Mouse (Mus musculus) MEL (cell line): ENCODE results near the gene Phgdh. TPM values are rescaled to one million over a fixed set of nuclear protein-coding genes. Genes with fewer than 3 reads are reported as not detected.

Experiments
- DNase-seq: peaks from one replicate; pipeline ENCODE4 v3.0.0; 2011; ENCODE audit warnings: low read depth, low spot score
- H3K27ac ChIP-seq: 2 replicates; pipeline ENCODE4 v1.5.1; 2012; ENCODE audit warnings: low read depth, mild to moderate bottlenecking, control low read depth, low read length, moderate library complexity; ENCODE audit not compliant: control insufficient read depth
- H3K27me3 ChIP-seq, 2 experiments: fragments of 150-350 bp in 1 of 2; sonication (generic) in 1 of 2; 2 replicates each; pipeline ENCODE4 v1.6.1; 2012; ENCODE audit warnings: low read length in 2 of 2, mild to moderate bottlenecking in 2 of 2, improper control_type of control experiment in 1 of 2, moderate library complexity in 1 of 2; ENCODE audit not compliant: insufficient read depth in 2 of 2, control insufficient read depth in 1 of 2
- H3K36me3 ChIP-seq, 2 experiments: 2 replicates each; pipeline ENCODE4 v1.6.1; 2012 to 2014; ENCODE audit warnings: low read length in 2 of 2, improper control_type of control experiment in 1 of 2, inconsistent platforms in 1 of 2, mild to moderate bottlenecking in 1 of 2; ENCODE audit not compliant: insufficient read depth in 2 of 2, control insufficient read depth in 1 of 2
- H3K4me1 ChIP-seq, 2 experiments: fragments of 150-350 bp in 1 of 2; sonication (generic) in 1 of 2; 2 replicates each; pipeline ENCODE4 v1.6.1; 2012; ENCODE audit warnings: low read length in 2 of 2, improper control_type of control experiment in 1 of 2, mild to moderate bottlenecking in 1 of 2; ENCODE audit not compliant: insufficient read depth in 2 of 2, control insufficient read depth in 1 of 2
- H3K4me3 ChIP-seq, 2 experiments: fragments of 150-350 bp in 1 of 2; sonication (generic) in 1 of 2; 2 replicates each; pipeline ENCODE4 v1.5.1; 2012; ENCODE audit warnings: low read depth in 2 of 2, low read length in 2 of 2, mild to moderate bottlenecking in 2 of 2, moderate library complexity in 2 of 2, control low read depth in 1 of 2, improper control_type of control experiment in 1 of 2; ENCODE audit not compliant: control insufficient read depth in 1 of 2, insufficient read depth in 1 of 2
- H3K79me2 ChIP-seq: 2 replicates; pipeline ENCODE4 v1.6.1; 2012; ENCODE audit warnings: mild to moderate bottlenecking, low read length, moderate library complexity; ENCODE audit not compliant: control insufficient read depth, poor library complexity, insufficient read depth
- H3K9ac ChIP-seq: 2 replicates; pipeline ENCODE4 v1.6.1; 2012; ENCODE audit warnings: low read depth, mild to moderate bottlenecking, control low read depth, low read length, moderate library complexity; ENCODE audit not compliant: control insufficient read depth, poor library complexity, severe bottlenecking
- H3K9me3 ChIP-seq: fragments of 150-350 bp; sonication (generic); replicated peaks from 2 replicates; pipeline ENCODE4 v1.6.1; 2012; ENCODE audit warnings: mild to moderate bottlenecking, low read length, improper control_type of control experiment, moderate library complexity; ENCODE audit not compliant: insufficient read depth
- CTCF ChIP-seq, 3 experiments: IDR thresholded peaks in 2 of 3; conservative IDR thresholded peaks in 1 of 3; 2 replicates each; pipeline ENCODE4 v1.5.1; 2011 to 2012; ENCODE audit warnings: low read length in 3 of 3, low read depth in 2 of 3, mild to moderate bottlenecking in 2 of 3, improper control_type of control experiment in 1 of 3, inconsistent platforms in 1 of 3, mixed read lengths in 1 of 3, moderate library complexity in 1 of 3; ENCODE audit not compliant: control insufficient read depth in 1 of 3, insufficient read depth in 1 of 3, poor library complexity in 1 of 3, severe bottlenecking in 1 of 3
- EP300 ChIP-seq, 2 experiments: IDR thresholded peaks; 2 replicates each; pipeline ENCODE4 v1.6.1; 2011; ENCODE audit warnings: improper control_type of control experiment in 2 of 2, low read length in 2 of 2, low read depth in 1 of 2, mild to moderate bottlenecking in 1 of 2
- ETS1 ChIP-seq: IDR thresholded peaks from 2 replicates; pipeline ENCODE4 v1.6.1; 2012; ENCODE audit warnings: low read depth, mild to moderate bottlenecking, inconsistent platforms, low read length, improper control_type of control experiment, moderate library complexity
- GATA1 ChIP-seq: IDR thresholded peaks from 2 replicates; pipeline ENCODE4 v1.6.1; 2011; ENCODE audit warnings: low read depth, low read length, improper control_type of control experiment
- MYC ChIP-seq: IDR thresholded peaks from 2 replicates; pipeline ENCODE4 v1.6.1; 2011; ENCODE audit warnings: low read depth, mild to moderate bottlenecking, low read length, improper control_type of control experiment, moderate library complexity
- NELFE ChIP-seq: IDR thresholded peaks from 2 replicates; pipeline ENCODE4 v1.6.1; 2011; ENCODE audit warnings: low read depth, low read length, improper control_type of control experiment
- RCOR1 ChIP-seq: IDR thresholded peaks from 2 replicates; pipeline ENCODE4 v1.6.1; 2012; ENCODE audit warnings: low read depth, mild to moderate bottlenecking, inconsistent platforms, low read length, improper control_type of control experiment
- SMC3 ChIP-seq: IDR thresholded peaks from 2 replicates; pipeline ENCODE4 v1.6.1; 2011; ENCODE audit warnings: low read depth, low read length, improper control_type of control experiment
- UBTF ChIP-seq: IDR thresholded peaks from 2 replicates; pipeline ENCODE4 v1.6.1; 2012; ENCODE audit warnings: low read depth, mild to moderate bottlenecking, inconsistent platforms, low read length, improper control_type of control experiment, moderate library complexity, borderline replicate concordance; ENCODE audit not compliant: insufficient read depth
- USF1 ChIP-seq: IDR thresholded peaks from 2 replicates; pipeline ENCODE4 v1.6.1; 2014; ENCODE audit warnings: low read depth, mild to moderate bottlenecking, inconsistent platforms, low read length, improper control_type of control experiment, moderate library complexity
- ZC3H11A ChIP-seq: IDR thresholded peaks from 2 replicates; pipeline ENCODE4 v1.6.1; 2012; ENCODE audit warnings: low read depth, mild to moderate bottlenecking, inconsistent platforms, low read length, improper control_type of control experiment
- ZNF384 ChIP-seq: IDR thresholded peaks from 2 replicates; pipeline ENCODE4 v1.6.1; 2012; ENCODE audit warnings: low read depth, mild to moderate bottlenecking, inconsistent platforms, low read length, improper control_type of control experiment
- polyA plus RNA-seq, 2 experiments: library from polyadenylated mRNA; stranded (reverse) in 1 of 2; unstranded in 1 of 2; fragments of >175 nt in 1 of 2; fragments of >200 nt in 1 of 2; gene quantifications; 2 replicates each; pipeline versions ENCODE4 v1.2.1 to v1.2.4; 2012; ENCODE audit warnings: low replicate concordance in 2 of 2, low read depth in 1 of 2; ENCODE audit not compliant: insufficient read length in 2 of 2, insufficient read depth in 1 of 2, missing spikeins in 1 of 2
- total RNA-seq: library from RNA; depleted of rRNA; stranded (reverse); fragments of 300-350 nt; gene quantifications from 2 replicates; pipeline ENCODE4 v1.2.3, GENCODE M21; 2012

Gene Phgdh
- total and polyA plus RNA-seq, 3 experiments = 247 to 303 TPM; not detected in 1

DNA sequence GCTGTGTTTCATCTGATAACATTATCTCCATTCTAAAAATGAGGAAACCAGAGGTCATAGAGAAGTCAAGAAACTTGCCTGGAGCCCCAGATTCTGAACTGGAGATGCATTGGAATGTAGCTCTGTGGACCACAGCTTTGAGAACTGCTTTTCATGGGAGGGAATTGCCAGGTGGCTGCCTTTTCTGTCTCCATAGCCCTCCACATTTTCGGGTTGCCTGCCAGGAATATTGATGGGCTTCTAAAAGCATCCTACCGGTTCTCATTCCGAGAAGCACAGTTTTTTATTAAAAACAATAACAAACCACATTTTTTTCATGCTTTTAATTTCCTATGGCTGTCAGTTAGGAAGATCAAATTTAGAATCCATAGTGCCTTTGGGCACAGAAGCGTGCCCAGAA, 47.3 kb upstream of the Phgdh start:
- Histone ChIP-seq H3K36me3 (no peaks in the 10 kb centered on the region), H3K9me3 (no peaks in the 10 kb centered on the region), H3K4me1 (peaks cover 0 to 3% of the 10 kb centered on the region in 2 experiments; a peak in 2 of 4 replicates), H3K79me2 (no peaks in the 10 kb centered on the region), H3K27me3 (peaks cover 0 to 7% of the 10 kb centered on the region in 2 experiments; a peak in 2 of 4 replicates), H3K4me3 (no peak overlapping the region), H3K27ac (no peak overlapping the region)
- no peak for DNase-seq
- 0 out of 2 replicates have a peak, but pooled peaks have one; percentile 16 for TF ChIP-seq GATA1
- no peak for TF ChIP-seq EP300 (IDR thresholded peaks at IDR 0.05; ENCODE audit: low read depth in 1 of 2, low read length in 2 of 2)
- TF ChIP-seq, all 39 proteins: peak for 1
- H3K9ac ChIP-seq = no peak overlapping the region

DNA sequence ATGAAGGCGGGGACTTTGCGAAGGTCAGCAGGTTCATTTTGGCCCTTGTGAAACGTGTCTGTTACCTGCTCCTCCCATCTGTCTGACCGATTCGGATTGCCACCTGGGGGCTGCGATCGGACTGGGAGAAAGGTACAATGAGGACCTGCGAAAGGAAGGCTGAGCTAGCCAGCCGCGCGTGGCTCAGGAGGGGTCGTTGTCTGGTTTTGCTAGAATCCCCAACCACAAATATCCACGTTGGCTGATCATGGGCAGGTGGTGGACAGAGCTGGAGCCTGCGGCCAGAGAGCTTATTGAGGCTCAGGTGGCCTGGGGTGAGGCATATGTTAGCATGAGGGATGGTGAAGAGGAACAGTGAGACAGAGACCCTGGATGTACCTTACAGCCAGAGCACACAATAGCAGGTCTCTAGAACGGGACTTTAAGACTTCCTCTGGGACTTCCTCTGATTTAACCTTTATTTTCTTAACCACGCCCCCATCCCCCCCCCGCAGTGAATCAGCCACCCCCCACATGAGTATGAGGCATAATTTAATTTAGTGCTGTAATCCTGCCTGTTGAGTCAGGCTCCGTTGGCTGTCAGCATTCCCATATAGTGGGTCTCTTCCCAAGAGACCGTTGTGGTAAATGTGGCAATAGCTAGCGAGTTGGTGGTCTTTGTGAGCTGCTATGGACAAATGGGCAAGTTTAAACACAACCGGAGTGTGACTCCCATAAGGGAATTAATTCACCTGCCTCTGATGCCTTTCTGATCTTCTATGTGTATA, 43.4 kb upstream of the Phgdh start:
- Histone ChIP-seq H3K27me3 (peaks cover 0 to 2% of the 10 kb centered on the region in 2 experiments; a peak in 2 of 4 replicates), H3K4me1 (peaks cover 0 to 3% of the 10 kb centered on the region in 2 experiments; a peak in 1 of 4 replicates), H3K79me2 (no peaks in the 10 kb centered on the region), H3K27ac (no peak overlapping the region), H3K36me3 (no peaks in the 10 kb centered on the region), H3K9ac (no peak overlapping the region), H3K4me3 (no peak overlapping the region), H3K9me3 (no peaks in the 10 kb centered on the region)
- TF ChIP-seq ZC3H11A (no peak), ETS1 (no peak), NELFE (no peak), CTCF (IDR thresholded peaks at IDR 0.05 in 2 of 3, conservative IDR thresholded peaks at IDR 0.05 in 1 of 3; ENCODE audit: control insufficient read depth in 1 of 3, insufficient read depth in 1 of 3, low read depth in 2 of 3, low read length in 3 of 3, poor library complexity in 1 of 3, severe bottlenecking in 1 of 3) (no peak), RCOR1 (no peak), SMC3 (no peak), ZNF384 (no peak), GATA1 (no peak), MYC (no peak), USF1 (no peak), UBTF (no peak)
- no peak for DNase-seq
